Mouse (Mus musculus) lung, adult 2 months (tissue): ENCODE measurements at regions not wholly inside any gene's neighbourhood (a gene's known extent, or its start where the extent isn't known, plus 50 kb on each side); places are given as distances from the start of the nearest gene placed in this dataset.

Experiments used
- CTCF ChIP-seq: fragments of 200-500 bp; IDR thresholded peaks from 2 replicates; pipeline ENCODE4 v1.5.1; 2011; ENCODE audit warnings: mild to moderate bottlenecking, low read length, control low read depth; ENCODE audit not compliant: insufficient read depth
- POLR2A ChIP-seq: fragments of 200-500 bp; IDR thresholded peaks from 2 replicates; pipeline ENCODE4 v1.6.1; 2011; ENCODE audit warnings: low read depth, mild to moderate bottlenecking, control low read depth, low read length, borderline replicate concordance; ENCODE audit errors: extremely low read depth

DNA sequence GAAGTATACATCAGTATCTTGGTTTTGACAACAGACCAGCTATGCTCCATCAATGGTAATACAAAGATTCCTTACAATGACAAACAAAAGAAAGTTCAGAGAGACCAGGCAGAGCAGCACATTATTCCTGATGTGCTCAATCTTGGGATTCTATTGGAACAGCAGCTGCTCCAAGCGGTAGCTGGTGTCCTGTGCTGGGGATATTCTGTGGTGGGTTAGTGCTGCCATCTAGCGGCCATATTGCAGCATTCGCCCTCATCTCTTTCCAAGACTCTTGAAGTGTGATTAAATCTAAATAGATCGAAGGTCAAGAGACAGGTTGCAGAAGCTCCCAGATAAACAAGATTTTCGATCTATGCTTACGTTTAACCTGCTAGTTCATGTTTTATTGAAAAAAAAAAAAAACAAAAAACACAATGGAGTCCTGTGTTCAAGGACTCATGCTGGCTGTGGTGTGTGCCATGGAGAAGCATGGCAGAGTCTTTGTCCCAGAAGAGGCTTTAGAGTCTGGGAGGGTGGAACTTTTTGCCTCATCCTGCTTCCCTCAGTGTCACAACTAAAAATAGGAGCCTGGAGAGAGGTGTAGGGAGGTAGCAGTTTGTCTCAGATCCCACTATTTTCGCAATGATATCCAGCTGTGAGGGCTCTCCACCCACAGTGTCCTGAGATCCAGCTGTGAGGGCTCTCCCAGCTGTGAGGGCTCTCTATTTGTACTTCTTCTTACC is 468.6 kb downstream of the Plcl1 start:
- peak; percentile 88 for TF ChIP-seq CTCF
- no peak for TF ChIP-seq POLR2A
